Mouse (Mus musculus): ENCODE data around the gene Nacad.

The Nacad gene

GRCm38 (mm10) chr11:6605491-6606399 is at the start of gene Nacad:
Gene Nacad (minus strand): TSS chr11:6606053.
- in situ Hi-C loops (cut with MboI): no loop called here

GRCm38 (mm10) chr11:6654903-6655302 is 49.0 kb upstream of the Nacad start:
- in situ Hi-C loops (cut with MboI): loop anchor here (10.0 kb wide), 1 partner anchor 110 kb away; no protein-coding TSS in a partner anchor

GRCm38 (mm10) chr11:6652978-6653377 is 47.1 kb upstream of the Nacad start:
- in situ Hi-C loops (cut with MboI): loop anchor here (10.0 kb wide), 1 partner anchor 112 kb away; no protein-coding TSS in a partner anchor

- in situ Hi-C loops (cut with MboI): loop anchor here (10.0 kb wide), 1 partner anchor 114 kb away; no protein-coding TSS in a partner anchor
Observed at GRCm38 (mm10) chr11:6650519-6650918, 44.7 kb upstream of the Nacad start.

GRCm38 (mm10) chr11:6647831-6648724 is 42.2 kb upstream of the Nacad start:
- in situ Hi-C loops (cut with MboI): no loop called here

GRCm38 (mm10) chr11:6644566-6644965 is 38.7 kb upstream of the Nacad start:
- in situ Hi-C loops (cut with MboI): no loop called here

GRCm38 (mm10) chr11:6639072-6639471 is 33.2 kb upstream of the Nacad start:
- in situ Hi-C loops (cut with MboI): no loop called here

- in situ Hi-C loops (cut with MboI): no loop called here
Observed at GRCm38 (mm10) chr11:6638537-6638936, 32.7 kb upstream of the Nacad start, which contains the start of gene Wap. Gene Wap (minus strand): TSS chr11:6638637.

GRCm38 (mm10) chr11:6636150-6636549 is 30.3 kb upstream of the Nacad start:
- in situ Hi-C loops (cut with MboI): no loop called here

GRCm38 (mm10) chr11:6629655-6630054 is 23.8 kb upstream of the Nacad start:
- in situ Hi-C loops (cut with MboI): no loop called here

- in situ Hi-C loops (cut with MboI): no loop called here
Observed at GRCm38 (mm10) chr11:6628568-6628967, 22.7 kb upstream of the Nacad start.

GRCm38 (mm10) chr11:6627731-6628130 is 21.9 kb upstream of the Nacad start:
- in situ Hi-C loops (cut with MboI): no loop called here

GRCm38 (mm10) chr11:6626388-6626772 is 20.5 kb upstream of the Nacad start:
- in situ Hi-C loops (cut with MboI): no loop called here

- in situ Hi-C loops (cut with MboI): no loop called here
Observed at GRCm38 (mm10) chr11:6625478-6626387, 19.9 kb upstream of the Nacad start, which contains the start of gene Tbrg4. Gene Tbrg4 (minus strand): TSS chr11:6626067.

GRCm38 (mm10) chr11:6624619-6625382 is 18.9 kb upstream of the Nacad start:
- in situ Hi-C loops (cut with MboI): no loop called here

- in situ Hi-C loops (cut with MboI): no loop called here
Observed at GRCm38 (mm10) chr11:6623704-6624103, 17.9 kb upstream of the Nacad start.

GRCm38 (mm10) chr11:6615250-6616205 is 9.7 kb upstream of the Nacad start:
- in situ Hi-C loops (cut with MboI): no loop called here

GRCm38 (mm10) chr11:6605021-6605481 is 802 bp downstream of the Nacad start:
- in situ Hi-C loops (cut with MboI): no loop called here

- in situ Hi-C loops (cut with MboI): no loop called here
Observed at GRCm38 (mm10) chr11:6604604-6604936, 1.3 kb downstream of the Nacad start.
